Mouse (Mus musculus) forebrain, postnatal 0 days (tissue): ENCODE measurements around the gene Tcte2. TPM values are rescaled to one million over a fixed set of nuclear protein-coding genes. Genes with fewer than 3 reads are reported as not detected.

Experiments used
- ATAC-seq: fragments of 200-750 bp; cut with Nextera tagmentation; 2 replicates; pipeline ENCODE4 v1.8.0; 2017; ENCODE audit warnings: mild to moderate bottlenecking, moderate library complexity
- DNase-seq: peaks from one replicate; pipeline ENCODE4 v3.0.0-alpha.2; 2015
- H3K27ac ChIP-seq: fragments of 300-500 bp; sonication (generic); 2 replicates; pipeline ENCODE4 v1.5.1; 2014; ENCODE audit warnings: low read depth, mild to moderate bottlenecking, antibody characterized with exemption, low read length, moderate library complexity, mixed read lengths
- H3K27me3 ChIP-seq: fragments of 300-500 bp; sonication (generic); 2 replicates; pipeline ENCODE4 v1.6.1; 2014; ENCODE audit warnings: mild to moderate bottlenecking, low read length, mixed read lengths; ENCODE audit not compliant: insufficient read depth
- H3K36me3 ChIP-seq: fragments of 300-500 bp; sonication (generic); 2 replicates; pipeline ENCODE4 v1.6.1; 2014; ENCODE audit warnings: mild to moderate bottlenecking, moderate library complexity; ENCODE audit not compliant: insufficient read depth
- H3K4me1 ChIP-seq: fragments of 300-500 bp; sonication (generic); 2 replicates; pipeline ENCODE4 v1.6.1; 2014; ENCODE audit warnings: antibody characterized with exemption; ENCODE audit not compliant: insufficient read depth
- H3K4me2 ChIP-seq: fragments of 300-500 bp; sonication (generic); 2 replicates; pipeline ENCODE4 v1.6.1; 2014; ENCODE audit warnings: low read depth, mild to moderate bottlenecking, moderate library complexity
- H3K4me3 ChIP-seq: fragments of 300-500 bp; sonication (generic); 2 replicates; pipeline ENCODE4 v1.5.1; 2014; ENCODE audit warnings: low read depth, low read length, mixed read lengths
- H3K9ac ChIP-seq: fragments of 300-500 bp; sonication (generic); 2 replicates; pipeline ENCODE4 v1.6.1; 2014; ENCODE audit warnings: mild to moderate bottlenecking
- H3K9me3 ChIP-seq: fragments of 300-500 bp; sonication (generic); 2 replicates; pipeline ENCODE4 v1.6.1; 2016; ENCODE audit warnings: low read length
- CTCF ChIP-seq: sonication (generic); IDR thresholded peaks from 2 replicates; pipeline ENCODE4 v1.5.1; 2016; ENCODE audit warnings: antibody characterized with exemption, control low read depth, low read depth
- WGBS: fragments of 180-500 bp; shearing (Covaris S2); extraction: QIAGEN DNeasy Blood & Tissue Kit; methylation state at CpG from one replicate; pipeline ENCODE4 v1.1.7; 2014; 5-methylcytosine and 5-hydroxymethylcytosine counted together
- polyA plus RNA-seq: library from polyadenylated mRNA; unstranded; fragments of >200 nt; fragmentation: Nextera tagmentation; extraction: Ambion mirVana; gene quantifications from 2 replicates; pipeline ENCODE4 v1.2.1, GENCODE M21; 2015
- total RNA-seq: library from RNA; depleted of rRNA; stranded (reverse); fragments of >200 nt; gene quantifications from 2 replicates; pipeline ENCODE4 v1.2.3, GENCODE M21; 2014

Gene Tcte2
- total and polyA plus RNA-seq, 2 experiments from 2014 or later = 10.7 to 22.9 TPM

GRCm38 (mm10) chr17:13746330-13746729 is 15.3 kb downstream of the Tcte2 start:
- Histone ChIP-seq H3K9ac (no peak overlapping the region), H3K4me2 (no peak overlapping the region), H3K4me3 (no peak overlapping the region), H3K36me3 (no peaks in the 10 kb centered on the region), H3K27me3 (no peaks in the 10 kb centered on the region), H3K27ac (no peak overlapping the region), H3K9me3 (no peaks in the 10 kb centered on the region), H3K4me1 (no peaks in the 10 kb centered on the region)
- no peak for ATAC-seq
- 71% methylated on average over 6 of the region's 6 CpGs for WGBS
- no peak for TF ChIP-seq CTCF
- no peak for DNase-seq

DNA sequence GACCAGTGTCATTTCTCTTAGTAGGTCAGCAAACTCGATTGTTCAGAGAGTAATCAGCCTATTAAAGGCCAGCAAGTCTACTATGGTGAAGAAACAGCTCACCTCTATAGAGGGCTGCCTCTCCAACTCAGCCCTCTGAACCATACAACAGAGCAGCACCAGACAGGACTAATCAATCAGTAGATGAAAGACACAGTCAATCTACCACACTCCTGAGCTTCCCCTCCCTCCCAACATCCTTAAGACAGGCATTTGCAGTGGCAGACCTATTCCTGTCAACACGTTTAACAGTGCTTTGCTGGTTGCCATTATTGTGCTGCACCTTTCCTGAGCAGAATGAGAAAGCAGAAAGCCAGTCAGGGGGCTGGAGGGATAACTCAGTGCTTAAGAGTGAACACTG is 16.3 kb downstream of the Tcte2 start:
- no peak overlapping the region for H3K4me2 ChIP-seq
- no peaks in the 10 kb centered on the region for H3K4me1 ChIP-seq
- H3K27me3 ChIP-seq = no peaks in the 10 kb centered on the region
- WGBS = 41% methylated on average over 2 of the region's 2 CpGs
- no peak overlapping the region for H3K27ac ChIP-seq
- peak; percentile 75 for ATAC-seq
- no peak for DNase-seq
- H3K4me3 ChIP-seq = no peak overlapping the region
- TF ChIP-seq CTCF = no peak
- no peaks in the 10 kb centered on the region for H3K9me3 ChIP-seq
- H3K9ac ChIP-seq = no peak overlapping the region
- no peaks in the 10 kb centered on the region for H3K36me3 ChIP-seq

DNA sequence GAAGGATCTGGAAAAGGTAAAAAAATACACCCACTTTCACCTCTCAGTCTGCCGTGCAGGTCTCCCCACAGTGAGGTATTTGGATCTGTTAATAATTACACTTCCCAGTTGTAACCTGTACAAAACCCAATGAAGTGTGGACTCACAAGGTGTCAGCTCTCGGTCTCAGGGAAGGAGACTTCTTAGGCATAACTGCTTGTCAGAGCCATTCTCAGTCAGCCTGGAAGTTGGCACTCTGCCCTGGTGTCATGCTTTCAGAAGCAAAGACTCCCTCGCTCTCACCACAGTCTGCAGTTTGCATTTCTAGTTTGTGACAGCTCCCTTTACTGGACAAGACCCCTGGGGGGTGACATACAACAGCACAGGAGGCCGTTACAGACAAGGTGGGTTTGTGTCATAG is 16.8 kb downstream of the Tcte2 start:
- Histone ChIP-seq H3K36me3 (no peaks in the 10 kb centered on the region), H3K9me3 (no peaks in the 10 kb centered on the region), H3K27me3 (no peaks in the 10 kb centered on the region), H3K27ac (no peak overlapping the region), H3K4me2 (no peak overlapping the region), H3K4me3 (no peak overlapping the region), H3K9ac (no peak overlapping the region), H3K4me1 (no peaks in the 10 kb centered on the region)
- 29% methylated on average over 4 of the region's 4 CpGs for WGBS
- DNase-seq = no peak
- TF ChIP-seq CTCF = no peak
- peak; percentile 26; the same call in 1 of the 2 replicates for ATAC-seq

DNA sequence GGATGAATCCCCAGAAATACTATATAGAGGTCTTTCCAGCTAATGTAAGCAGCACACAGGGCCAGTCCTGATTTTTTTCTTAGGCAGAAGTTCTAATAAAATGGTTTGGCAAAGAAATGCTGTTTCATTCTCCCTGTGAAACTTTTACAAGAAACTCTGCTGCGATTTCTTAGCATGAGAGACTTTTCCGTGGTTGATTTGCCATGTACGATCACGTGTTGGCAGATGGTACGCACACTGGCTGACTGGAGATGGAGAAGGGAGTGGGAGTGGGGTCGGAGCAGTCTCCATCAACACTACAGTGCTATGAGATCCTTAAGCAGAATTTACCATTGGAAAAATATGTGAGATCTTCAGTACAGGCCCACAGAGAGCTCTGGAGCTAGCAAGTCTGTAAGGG is 17.4 kb downstream of the Tcte2 start:
- Histone ChIP-seq H3K36me3 (no peaks in the 10 kb centered on the region), H3K27ac (no peak overlapping the region), H3K9ac (no peak overlapping the region), H3K4me3 (no peak overlapping the region), H3K9me3 (no peaks in the 10 kb centered on the region), H3K27me3 (no peaks in the 10 kb centered on the region), H3K4me2 (no peak overlapping the region), H3K4me1 (no peaks in the 10 kb centered on the region)
- WGBS = 69% methylated on average over 6 of the region's 6 CpGs
- no peak for TF ChIP-seq CTCF
- DNase-seq (no peak), ATAC-seq (peak; percentile 67)

GRCm38 (mm10) chr17:13743709-13744079 is 17.9 kb downstream of the Tcte2 start:
- no peak for ATAC-seq
- WGBS = 55% methylated on average over 5 of the region's 5 CpGs
- no peaks in the 10 kb centered on the region for H3K9me3 ChIP-seq
- DNase-seq = no peak
- no peak overlapping the region for H3K4me2 ChIP-seq
- no peaks in the 10 kb centered on the region for H3K36me3 ChIP-seq
- 0 out of 2 replicates have a peak overlapping the region, but pooled peaks have one; percentile 4 for H3K27ac ChIP-seq
- TF ChIP-seq CTCF = no peak
- no peak overlapping the region for H3K9ac ChIP-seq
- no peaks in the 10 kb centered on the region for H3K4me1 ChIP-seq
- no peaks in the 10 kb centered on the region for H3K27me3 ChIP-seq
- H3K4me3 ChIP-seq = no peak overlapping the region

DNA sequence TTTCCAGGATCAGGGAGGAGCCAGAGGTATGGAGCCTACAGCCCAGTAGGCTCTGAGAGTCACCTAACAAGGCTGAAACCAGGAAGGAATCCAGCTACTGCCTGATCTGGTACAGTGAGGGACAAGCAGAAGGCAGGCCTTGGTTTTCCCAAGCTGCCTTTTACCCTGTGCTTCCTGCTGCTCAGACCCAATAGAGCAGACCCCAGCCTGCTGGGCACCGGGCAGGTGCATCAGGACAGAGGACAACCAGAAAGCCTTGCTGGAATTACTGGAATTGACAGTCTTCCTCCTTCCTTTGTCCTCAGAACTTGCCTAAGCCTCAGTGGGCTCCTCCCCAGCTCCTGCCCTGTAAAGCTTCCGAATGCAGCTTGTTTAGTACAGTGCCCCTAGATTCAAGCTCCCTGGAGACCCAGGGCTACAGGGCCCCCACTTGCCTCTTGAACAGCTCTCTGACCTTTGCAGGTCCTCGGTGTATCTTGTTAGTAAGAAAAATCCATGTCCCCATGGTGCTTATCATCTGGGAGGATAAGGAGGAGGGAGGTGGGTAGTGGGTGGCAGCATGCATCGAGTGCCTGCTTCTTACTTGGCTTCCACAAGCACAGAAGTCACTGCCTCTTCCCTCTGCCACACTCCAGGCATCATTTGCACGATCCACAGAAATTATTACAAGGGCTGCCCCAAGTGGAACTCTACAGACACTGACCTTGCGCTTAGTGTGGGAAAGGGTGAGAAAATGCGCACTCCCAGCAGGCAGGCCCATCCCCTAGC is 18.5 kb downstream of the Tcte2 start:
- H3K27me3 ChIP-seq = no peaks in the 10 kb centered on the region
- H3K27ac ChIP-seq = no peak overlapping the region

GRCm38 (mm10) chr17:13742334-13742733 is 19.3 kb downstream of the Tcte2 start:
- Histone ChIP-seq H3K36me3 (no peaks in the 10 kb centered on the region), H3K27me3 (no peaks in the 10 kb centered on the region), H3K9ac (no peak overlapping the region), H3K4me3 (no peak overlapping the region), H3K4me2 (no peak overlapping the region), H3K4me1 (no peaks in the 10 kb centered on the region), H3K27ac (no peak overlapping the region), H3K9me3 (no peaks in the 10 kb centered on the region)
- 50% methylated on average over 2 of the region's 2 CpGs for WGBS
- ATAC-seq (no peak), DNase-seq (no peak)
- TF ChIP-seq CTCF = no peak

More for the DNA sequence above, 18.5 kb downstream of the Tcte2 start:
- no peaks in the 10 kb centered on the region for H3K4me1 ChIP-seq
- WGBS = 52% methylated on average over 7 of the region's 7 CpGs
- no peak overlapping the region for H3K4me3 ChIP-seq
- no peaks in the 10 kb centered on the region for H3K9me3 ChIP-seq
- no peaks in the 10 kb centered on the region for H3K36me3 ChIP-seq
- H3K4me2 ChIP-seq = no peak overlapping the region
- no peak for ATAC-seq
- no peak for DNase-seq
- TF ChIP-seq CTCF = no peak
- H3K9ac ChIP-seq = no peak overlapping the region
